Comparison of ENCODE assay signal across 12 mouse cellular contexts in the genomic region with DNA sequence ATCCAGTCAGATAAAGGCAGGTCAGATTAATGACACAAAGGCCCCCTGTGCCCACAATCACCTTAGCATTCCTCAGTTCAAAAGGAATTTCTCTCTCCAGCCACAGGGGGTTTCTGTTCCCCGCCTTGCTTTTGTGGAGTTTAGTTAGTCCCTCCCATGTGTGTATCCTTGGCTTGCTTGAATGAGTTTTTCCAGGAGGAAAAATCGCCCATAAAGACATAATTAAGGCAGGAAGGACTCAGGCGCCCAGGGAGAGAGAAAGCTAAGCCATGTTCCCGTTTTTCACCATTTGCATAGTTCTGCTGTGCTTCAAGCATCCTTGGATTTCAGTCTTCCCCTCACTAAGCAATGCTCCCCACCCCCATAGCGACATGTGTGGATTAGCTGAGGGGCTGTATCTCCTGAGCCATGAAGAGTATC.
DNase-seq lines count a peak whose midpoint lies in the region; ATAC-seq and TF ChIP-seq lines count a peak whose summit lies in the region.
"Had no signal": no experiment of that assay in that cellular context is flagged by ENCODE, and none has a peak within 500 bp of the region (broad histone marks: within the 10 kb centered on the region; RNA-seq: fewer than 3 reads in every experiment).

No protein-coding gene starts in this region.

- H3K9ac ChIP-seq in lung, embryonic 14.5 days, result no peak overlapping the region
- H3K9ac ChIP-seq in lung, postnatal 0 days (replicated peaks; ENCODE audit: low read depth), result no peak overlapping the region
- H3K9ac ChIP-seq in hindbrain, embryonic 12.5 days, result no peak overlapping the region
- H3K9ac ChIP-seq in midbrain, postnatal 0 days (replicated peaks; ENCODE audit: low read length, poor library complexity, severe bottlenecking), result no peak overlapping the region

- H3K27me3 ChIP-seq in lung, embryonic 14.5 days (ENCODE audit: insufficient read depth, low read length), result no peaks in the 10 kb centered on the region
- H3K27me3 ChIP-seq in lung, postnatal 0 days (replicated peaks; ENCODE audit: insufficient read depth, low read length), result no peaks in the 10 kb centered on the region
- H3K27me3 ChIP-seq in embryonic facial prominence, embryonic 10.5 days (replicated peaks; ENCODE audit: low read depth, poor library complexity, severe bottlenecking), result no peaks in the 10 kb centered on the region
- H3K27me3 ChIP-seq in hindbrain, embryonic 12.5 days, result no peaks in the 10 kb centered on the region
- H3K27me3 ChIP-seq in midbrain, postnatal 0 days (ENCODE audit: insufficient read depth, low read length), result no peaks in the 10 kb centered on the region

- no peak overlapping the region for H3K4me3 ChIP-seq in lung, embryonic 14.5 days (ENCODE audit: low read depth, low read length)
- no peak overlapping the region for H3K4me3 ChIP-seq in lung, postnatal 0 days (ENCODE audit: low read depth, low read length)
- H3K4me3 ChIP-seq in embryonic facial prominence, embryonic 10.5 days, result 0 out of 2 replicates have a peak overlapping the region, but pooled peaks have one; percentile 23
- no peak overlapping the region for H3K4me3 ChIP-seq in hindbrain, embryonic 12.5 days
- no peak overlapping the region for H3K4me3 ChIP-seq in midbrain, postnatal 0 days (ENCODE audit: low read depth, low read length)
- H3K4me3 ChIP-seq: heart, adult 2 months had no signal

- H3K9me3 ChIP-seq in lung, embryonic 14.5 days (ENCODE audit: low read depth, low read length), result no peaks in the 10 kb centered on the region
- no peaks in the 10 kb centered on the region for H3K9me3 ChIP-seq in lung, postnatal 0 days (ENCODE audit: low read length)
- no peaks in the 10 kb centered on the region for H3K9me3 ChIP-seq in embryonic facial prominence, embryonic 10.5 days
- H3K9me3 ChIP-seq in hindbrain, embryonic 12.5 days (replicated peaks), result no peaks in the 10 kb centered on the region
- no peaks in the 10 kb centered on the region for H3K9me3 ChIP-seq in midbrain, postnatal 0 days (ENCODE audit: low read length)

- H3K36me3 ChIP-seq in lung, embryonic 14.5 days (ENCODE audit: insufficient read depth), result no peaks in the 10 kb centered on the region
- no peaks in the 10 kb centered on the region for H3K36me3 ChIP-seq in lung, postnatal 0 days (ENCODE audit: insufficient read depth, low read length)
- no peaks in the 10 kb centered on the region for H3K36me3 ChIP-seq in embryonic facial prominence, embryonic 10.5 days (replicated peaks)
- no peaks in the 10 kb centered on the region for H3K36me3 ChIP-seq in hindbrain, embryonic 12.5 days
- no peaks in the 10 kb centered on the region for H3K36me3 ChIP-seq in midbrain, postnatal 0 days (ENCODE audit: insufficient read depth, low read length)

- WGBS in lung, embryonic 14.5 days, result 19% methylated on average over 5 of the region's 5 CpGs
- WGBS in lung, postnatal 0 days, result 22% methylated on average over 5 of the region's 5 CpGs
- 4% methylated on average over 5 of the region's 5 CpGs for WGBS in embryonic facial prominence, embryonic 10.5 days
- 5% methylated on average over 5 of the region's 5 CpGs for WGBS in hindbrain, embryonic 12.5 days
- 18% methylated on average over 5 of the region's 5 CpGs for WGBS in midbrain, postnatal 0 days

- TF ChIP-seq EP300 in lung, postnatal 0 days (IDR thresholded peaks at IDR 0.05), result no peak

- ATAC-seq in lung, embryonic 14.5 days (ENCODE audit: insufficient read depth), result no peak
- no peak for ATAC-seq in lung, postnatal 0 days
- ATAC-seq in hindbrain, embryonic 12.5 days (ENCODE audit: low FRiP score), result no peak
- ATAC-seq in midbrain, postnatal 0 days (ENCODE audit: low FRiP score), result no peak

- H3K4me1 ChIP-seq in lung, embryonic 14.5 days (ENCODE audit: insufficient read depth), result peaks cover 24% of the 10 kb centered on the region
- no peaks in the 10 kb centered on the region; the same call in 1 of the 2 replicates for H3K4me1 ChIP-seq in lung, postnatal 0 days (ENCODE audit: insufficient read depth, low read depth, low read length)
- peaks cover 62% of the 10 kb centered on the region for H3K4me1 ChIP-seq in embryonic facial prominence, embryonic 10.5 days
- peaks cover 38% of the 10 kb centered on the region for H3K4me1 ChIP-seq in hindbrain, embryonic 12.5 days
- 0 out of 2 replicates have a peak, but pooled peaks cover 6% of the 10 kb centered on the region for H3K4me1 ChIP-seq in midbrain, postnatal 0 days (ENCODE audit: insufficient read depth, low read length)

- TF ChIP-seq CTCF in lung, embryonic 14.5 days (IDR thresholded peaks at IDR 0.05; ENCODE audit: low read depth), result 0 out of 2 replicates have a peak, but pooled peaks have one; percentile 14
- TF ChIP-seq CTCF in lung, postnatal 0 days (IDR thresholded peaks at IDR 0.05), result no peak
- no peak for TF ChIP-seq CTCF in midbrain, postnatal 0 days (IDR thresholded peaks at IDR 0.05)

- H3K4me2 ChIP-seq in lung, embryonic 14.5 days, result no peak overlapping the region
- no peak overlapping the region for H3K4me2 ChIP-seq in lung, postnatal 0 days (replicated peaks; ENCODE audit: low read depth, low read length)
- 0 out of 2 replicates have a peak overlapping the region, but pooled peaks have one; percentile 6 for H3K4me2 ChIP-seq in hindbrain, embryonic 12.5 days (replicated peaks)
- no peak overlapping the region for H3K4me2 ChIP-seq in midbrain, postnatal 0 days (ENCODE audit: low read depth, low read length, poor library complexity, severe bottlenecking)

- peak; percentile 42 for DNase-seq in lung, embryonic 14.5 days
- DNase-seq in lung, postnatal 0 days (ENCODE audit: low spot score), result no peak
- DNase-seq in embryonic facial prominence, embryonic 10.5 days (ENCODE audit: low spot score), result peak; percentile 35
- DNase-seq in midbrain, postnatal 0 days (ENCODE audit: low spot score), result peak; percentile 52
- DNase-seq in kidney, postnatal 14 days, result no peak
- DNase-seq in spleen, postnatal 10 days (ENCODE audit: low spot score in 2 of 2), result no peak
- no peak for DNase-seq in kidney, adult 9 months
- DNase-seq: cerebellum, adult 11-12 months; heart, adult 2 months; lung, adult 18-20 months; right cerebral cortex, postnatal 4 days had no signal

- peak overlapping the region; percentile 73 for H3K27ac ChIP-seq in lung, embryonic 14.5 days (ENCODE audit: low read depth)
- H3K27ac ChIP-seq in lung, postnatal 0 days (ENCODE audit: low read length), result no peak overlapping the region
- H3K27ac ChIP-seq in embryonic facial prominence, embryonic 10.5 days (replicated peaks), result peak overlapping the region; percentile 66
- peak overlapping the region; percentile 68 for H3K27ac ChIP-seq in hindbrain, embryonic 12.5 days
- H3K27ac ChIP-seq in midbrain, postnatal 0 days (ENCODE audit: low read depth, low read length), result no peak overlapping the region
- H3K27ac ChIP-seq: heart, adult 2 months had no signal

Comparison
In these comparisons a context has a peak if more than half of its experiments do, and no peak if none do; other contexts are left out.
1. DNase-seq: peak in lung, embryonic 14.5 days (single experiment), embryonic facial prominence, embryonic 10.5 days (single experiment) and midbrain, postnatal 0 days (single experiment); none in lung, postnatal 0 days (single experiment), kidney, postnatal 14 days (single experiment), spleen, postnatal 10 days (0 of 2) and kidney, adult 9 months (single experiment).
2. H3K27ac ChIP-seq: peak in lung, embryonic 14.5 days (single experiment), embryonic facial prominence, embryonic 10.5 days (single experiment) and hindbrain, embryonic 12.5 days (single experiment); none in lung, postnatal 0 days (single experiment) and midbrain, postnatal 0 days (single experiment).